Mouse (Mus musculus): ENCODE data around the gene Nup98. TPM values are rescaled to one million over a fixed set of nuclear protein-coding genes. Genes with fewer than 3 reads are reported as not detected.
A peak's percentile ranks its signal among the peaks of the same experiment; 100 is the strongest.

Nup98 gene
- polyA plus RNA-seq, 1 experiment = 17.8 TPM

GRCm38 (mm10) chr7:102248691-102249404 lies 38.9 kb upstream of the Nup98 start:
- TF ChIP-seq POLR2A (IDR thresholded peaks at IDR 0.05; ENCODE audit: borderline replicate concordance, extremely low read depth, low read depth, low read length) (no peak), CTCF (IDR thresholded peaks at IDR 0.05; ENCODE audit: insufficient read depth, low read length) (no peak)
- H3K4me3 ChIP-seq (replicated peaks; ENCODE audit: extremely low read depth, low read depth, low read length) = peak overlapping the region; percentile 80
- H3K4me1 ChIP-seq (ENCODE audit: control insufficient read depth, insufficient read depth, low read length) = peaks cover 46% of the 10 kb centered on the region
- 3% methylated on average over 16 of the region's 16 CpGs for WGBS
- DNase-seq = no peak

- peaks cover 60% of the 10 kb centered on the region for H3K4me1 ChIP-seq (ENCODE audit: control insufficient read depth, insufficient read depth, low read length)
- TF ChIP-seq POLR2A (IDR thresholded peaks at IDR 0.05; ENCODE audit: borderline replicate concordance, extremely low read depth, low read depth, low read length) = no peak
- no peak for TF ChIP-seq CTCF (IDR thresholded peaks at IDR 0.05; ENCODE audit: insufficient read depth, low read length)
- no peak for DNase-seq
- 21% methylated on average over 12 of the region's 12 CpGs for WGBS
- H3K4me3 ChIP-seq (replicated peaks; ENCODE audit: extremely low read depth, low read depth, low read length) = peak overlapping the region; percentile 20
These were observed 37.2 kb upstream of the Nup98 start for GRCm38 (mm10) chr7:102246956-102247797.

GRCm38 (mm10) chr7:102246265-102246664 lies 36.3 kb upstream of the Nup98 start:
- TF ChIP-seq POLR2A (IDR thresholded peaks at IDR 0.05; ENCODE audit: borderline replicate concordance, extremely low read depth, low read depth, low read length) (no peak), CTCF (IDR thresholded peaks at IDR 0.05; ENCODE audit: insufficient read depth, low read length) (no peak)
- H3K4me1 ChIP-seq (ENCODE audit: control insufficient read depth, insufficient read depth, low read length) = peaks cover 67% of the 10 kb centered on the region

GRCm38 (mm10) chr7:102245775-102246174 lies 35.8 kb upstream of the Nup98 start:
- H3K4me1 ChIP-seq (ENCODE audit: control insufficient read depth, insufficient read depth, low read length) = peaks cover 69% of the 10 kb centered on the region
- peak; percentile 60 for DNase-seq
- TF ChIP-seq CTCF (IDR thresholded peaks at IDR 0.05; ENCODE audit: insufficient read depth, low read length) (no peak), POLR2A (IDR thresholded peaks at IDR 0.05; ENCODE audit: borderline replicate concordance, extremely low read depth, low read depth, low read length) (no peak)
- WGBS = 0% methylated on average over 1 of the region's 1 CpGs
- no peak overlapping the region for H3K4me3 ChIP-seq (replicated peaks; ENCODE audit: extremely low read depth, low read depth, low read length)

More at GRCm38 (mm10) chr7:102246265-102246664, 36.3 kb upstream of the Nup98 start:
- DNase-seq = no peak
- no peak overlapping the region for H3K4me3 ChIP-seq (replicated peaks; ENCODE audit: extremely low read depth, low read depth, low read length)
- 38% methylated on average over 6 of the region's 6 CpGs for WGBS

- DNase-seq = peak; percentile 40
- no peak overlapping the region for H3K4me3 ChIP-seq (replicated peaks; ENCODE audit: extremely low read depth, low read depth, low read length)
- 48% methylated on average over 3 of the region's 3 CpGs for WGBS
- TF ChIP-seq POLR2A (IDR thresholded peaks at IDR 0.05; ENCODE audit: borderline replicate concordance, extremely low read depth, low read depth, low read length) = no peak
- TF ChIP-seq CTCF (IDR thresholded peaks at IDR 0.05; ENCODE audit: insufficient read depth, low read length) = no peak
- H3K4me1 ChIP-seq (ENCODE audit: control insufficient read depth, insufficient read depth, low read length) = peaks cover 70% of the 10 kb centered on the region
These were observed 35.0 kb upstream of the Nup98 start for GRCm38 (mm10) chr7:102244782-102245535.

GRCm38 (mm10) chr7:102243870-102244269 lies 33.9 kb upstream of the Nup98 start:
- TF ChIP-seq POLR2A (IDR thresholded peaks at IDR 0.05; ENCODE audit: borderline replicate concordance, extremely low read depth, low read depth, low read length) = no peak
- TF ChIP-seq CTCF (IDR thresholded peaks at IDR 0.05; ENCODE audit: insufficient read depth, low read length) = no peak
- peak; percentile 44 for DNase-seq
- Histone ChIP-seq H3K4me3 (replicated peaks; ENCODE audit: extremely low read depth, low read depth, low read length) (no peak overlapping the region), H3K4me1 (ENCODE audit: control insufficient read depth, insufficient read depth, low read length) (peaks cover 72% of the 10 kb centered on the region)
- 48% methylated on average over 2 of the region's 2 CpGs for WGBS

GRCm38 (mm10) chr7:102242917-102243316 lies 32.9 kb upstream of the Nup98 start:
- no peak overlapping the region for H3K4me3 ChIP-seq (replicated peaks; ENCODE audit: extremely low read depth, low read depth, low read length)
- TF ChIP-seq CTCF (IDR thresholded peaks at IDR 0.05; ENCODE audit: insufficient read depth, low read length) = no peak
- no peak for TF ChIP-seq POLR2A (IDR thresholded peaks at IDR 0.05; ENCODE audit: borderline replicate concordance, extremely low read depth, low read depth, low read length)
- H3K4me1 ChIP-seq (ENCODE audit: control insufficient read depth, insufficient read depth, low read length) = peaks cover 64% of the 10 kb centered on the region
- no peak for DNase-seq
- 59% methylated on average over 3 of the region's 3 CpGs for WGBS

GRCm38 (mm10) chr7:102242371-102242770 lies 32.4 kb upstream of the Nup98 start:
- no peak for DNase-seq
- TF ChIP-seq CTCF (IDR thresholded peaks at IDR 0.05; ENCODE audit: insufficient read depth, low read length) (no peak), POLR2A (IDR thresholded peaks at IDR 0.05; ENCODE audit: borderline replicate concordance, extremely low read depth, low read depth, low read length) (no peak)
- no peak overlapping the region for H3K4me3 ChIP-seq (replicated peaks; ENCODE audit: extremely low read depth, low read depth, low read length)
- 55% methylated on average over 5 of the region's 5 CpGs for WGBS
- H3K4me1 ChIP-seq (ENCODE audit: control insufficient read depth, insufficient read depth, low read length) = peaks cover 59% of the 10 kb centered on the region

GRCm38 (mm10) chr7:102239591-102239990 lies 29.6 kb upstream of the Nup98 start:
- 67% methylated on average over 16 of the region's 16 CpGs for WGBS

More at GRCm38 (mm10) chr7:102239591-102239990, 29.6 kb upstream of the Nup98 start:
- no peak for DNase-seq
- H3K4me1 ChIP-seq (ENCODE audit: control insufficient read depth, insufficient read depth, low read length) = peaks cover 32% of the 10 kb centered on the region
- no peak overlapping the region for H3K4me3 ChIP-seq (replicated peaks; ENCODE audit: extremely low read depth, low read depth, low read length)
- TF ChIP-seq CTCF (IDR thresholded peaks at IDR 0.05; ENCODE audit: insufficient read depth, low read length) (no peak), POLR2A (IDR thresholded peaks at IDR 0.05; ENCODE audit: borderline replicate concordance, extremely low read depth, low read depth, low read length) (no peak)
